Mouse (Mus musculus): Measurements from ENCODE around the gene Dgcr2. TPM values are rescaled to one million over a fixed set of nuclear protein-coding genes. Genes with fewer than 3 reads are reported as not detected.

The Dgcr2 gene
- total RNA-seq, 2 experiments from 2014 or later: 105 to 111 TPM

DNA sequence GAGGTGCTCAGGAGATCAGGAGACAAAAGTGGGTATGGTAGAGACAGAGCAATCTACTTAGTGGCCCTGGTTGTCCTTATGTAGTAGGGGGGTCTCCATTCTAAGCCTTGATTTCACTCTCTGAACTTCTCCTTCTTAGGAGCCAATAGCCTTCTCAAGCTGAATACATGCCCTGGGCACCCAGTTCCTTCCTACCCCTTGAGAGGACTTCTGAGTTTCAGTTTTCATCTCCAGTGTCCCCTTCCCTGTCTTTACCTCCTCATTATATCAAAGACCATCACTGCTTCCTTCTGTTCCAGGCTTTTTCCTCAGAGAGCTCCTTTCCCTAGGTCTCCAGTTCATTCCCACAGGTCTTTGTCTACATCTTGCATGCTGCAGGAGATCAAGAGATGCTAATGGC lies 101.8 kb downstream of the Dgcr2 start:
- DNase-seq (ENCODE audit: low spot score in 2 of 2): no peak

DNA sequence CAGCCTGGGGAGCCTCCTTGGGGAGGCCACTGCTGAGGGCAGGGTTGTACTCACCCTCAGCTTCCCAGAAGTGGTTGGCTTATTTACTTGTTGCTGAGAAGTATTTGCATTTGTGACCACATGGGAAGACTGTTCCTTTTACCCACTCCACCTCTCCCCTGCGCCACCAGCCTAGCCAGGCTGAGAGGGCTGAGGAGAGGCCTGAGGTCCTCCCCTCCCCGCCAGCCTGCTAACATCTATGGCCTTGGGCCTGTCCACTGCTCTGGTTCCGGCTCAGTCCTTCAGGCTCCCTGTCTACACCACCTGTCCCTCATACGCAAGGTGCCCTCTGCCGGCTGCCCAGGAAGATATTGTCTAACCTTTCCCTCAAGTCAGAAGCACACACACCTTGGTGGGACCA lies 102.7 kb downstream of the Dgcr2 start:
- DNase-seq (ENCODE audit: low spot score in 2 of 2): no peak

GRCm38 (mm10) chr16:17794047-17794446 lies 104.3 kb downstream of the Dgcr2 start:
- no peak for DNase-seq (ENCODE audit: low spot score in 2 of 2)

- no peak for DNase-seq (ENCODE audit: low spot score in 2 of 2)
Measured at GRCm38 (mm10) chr16:17792728-17793127, 105.6 kb downstream of the Dgcr2 start.

Other genes with a start within 250 kb of the Dgcr2 start
- 10 to 100 TPM; 65.4 to 80.2 TPM for gene Med15, start 165.7 kb downstream of the Dgcr2 start, total RNA-seq (2021)
- 100 to 1,000 TPM in 1 of 2 experiments, 10 to 100 TPM in 1; 91.8 to 108 TPM for gene Klhl22, start 138.9 kb downstream of the Dgcr2 start, total RNA-seq (2021)
- gene Scarf2, start 101.3 kb downstream of the Dgcr2 start, total RNA-seq (2021): 1 to 10 TPM; 3.9 TPM
- 1 to 10 TPM; 5.8 to 6.3 TPM for gene B830017H08Rik, start 65.4 kb downstream of the Dgcr2 start, total RNA-seq (2021)
- gene Car15, start 60.2 kb downstream of the Dgcr2 start, total RNA-seq (2021): 10 to 100 TPM; 12.9 to 13.8 TPM
- gene Gm20518, start 6.9 kb downstream of the Dgcr2 start, total RNA-seq (2021): 1 to 10 TPM; 1.9 to 2.4 TPM
- not detected for gene Tssk1, start 4.3 kb downstream of the Dgcr2 start, total RNA-seq (2021)
- gene Tssk2, start 75 bp upstream of the Dgcr2 start, total RNA-seq (2021): not detected
- gene Ess2, start 12.8 kb upstream of the Dgcr2 start, total RNA-seq (2021): 10 to 100 TPM; 27.8 to 32.2 TPM
- gene Gsc2, start 16.5 kb upstream of the Dgcr2 start, total RNA-seq (2021): not detected
- 10 to 100 TPM; 60.4 to 61.2 TPM for gene Slc25a1, start 29.7 kb upstream of the Dgcr2 start, total RNA-seq (2021)
- under 1 TPM in 1 of 2 experiments, not detected in 1; 0.99 TPM for gene Vpreb2, start 81.9 kb upstream of the Dgcr2 start, total RNA-seq (2021)
- gene Dgcr6, start 154.3 kb upstream of the Dgcr2 start, total RNA-seq (2021): 10 to 100 TPM; 85.1 to 86.3 TPM
- 10 to 100 TPM; 31.0 to 43.6 TPM for gene Prodh, start 191.6 kb upstream of the Dgcr2 start, total RNA-seq (2021)
- gene Rtn4r, start 229.1 kb upstream of the Dgcr2 start, total RNA-seq (2021): 10 to 100 TPM; 77.1 to 85.6 TPM